Mouse (Mus musculus): ENCODE data around the gene Bax. TPM values are rescaled to one million over a fixed set of nuclear protein-coding genes. Genes with fewer than 3 reads are reported as not detected.
"Not testable (repeated sequence)": the region's sequence is repeated elsewhere in the genome, so short reads cannot be mapped to it uniquely, and the experiment has no call there.

Gene Bax
- total RNA-seq, 2 experiments from 2014 or later: 24.6 to 37.4 TPM

DNA sequence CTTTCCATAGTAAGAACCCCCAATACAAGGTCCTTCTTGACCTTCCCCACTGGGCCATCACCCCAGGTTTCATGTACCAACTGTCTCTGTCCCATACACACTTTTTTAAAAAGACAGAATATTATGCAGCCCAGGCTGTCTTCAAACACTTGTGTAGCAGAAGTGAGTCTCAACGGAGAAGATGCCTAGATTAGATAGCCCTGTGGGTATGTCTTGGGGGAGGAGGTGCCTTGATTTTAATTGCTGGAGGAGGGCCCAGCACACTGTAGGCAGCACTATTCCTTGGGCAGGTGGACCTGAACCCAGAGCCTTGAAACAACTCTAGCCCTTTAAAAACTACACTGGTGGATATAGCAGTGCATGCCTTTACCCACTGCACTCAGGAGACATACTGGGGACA, 15.5 kb upstream of the Bax start:
- no peak for ATAC-seq (ENCODE audit: poor library complexity, severe bottlenecking)

DNA sequence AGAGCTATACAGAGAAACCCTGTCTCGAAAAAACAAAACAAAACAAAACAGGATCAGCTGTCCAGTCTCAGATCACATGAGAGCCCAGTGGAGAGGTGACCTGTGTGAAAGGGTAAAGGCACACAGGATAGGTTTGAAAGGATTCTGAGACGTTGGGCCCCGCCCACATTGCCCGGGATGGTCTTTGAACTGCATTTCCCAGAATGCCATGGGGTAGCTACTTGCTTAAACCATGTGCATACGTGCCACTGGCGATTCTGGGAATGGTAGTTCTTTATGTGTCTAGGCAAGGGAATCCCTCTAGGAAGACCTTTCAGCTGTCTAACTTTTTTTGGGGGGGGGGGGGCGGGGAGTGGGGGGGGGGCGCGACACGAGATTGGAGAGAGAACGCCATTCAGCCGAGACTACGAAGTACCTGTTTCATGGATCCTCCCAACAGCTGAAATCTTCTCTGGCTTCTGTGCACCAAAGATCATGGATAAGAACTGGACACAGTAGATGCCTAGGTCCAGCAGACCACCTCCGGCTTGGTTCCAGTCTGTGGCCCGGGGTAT, 14.8 kb upstream of the Bax start, which contains the start of gene Tulp2:
Gene Tulp2 (plus strand): TSS at position 504 of the 554 bp plus-strand sequence.
- ATAC-seq (ENCODE audit: poor library complexity, severe bottlenecking): peak; percentile 87

DNA sequence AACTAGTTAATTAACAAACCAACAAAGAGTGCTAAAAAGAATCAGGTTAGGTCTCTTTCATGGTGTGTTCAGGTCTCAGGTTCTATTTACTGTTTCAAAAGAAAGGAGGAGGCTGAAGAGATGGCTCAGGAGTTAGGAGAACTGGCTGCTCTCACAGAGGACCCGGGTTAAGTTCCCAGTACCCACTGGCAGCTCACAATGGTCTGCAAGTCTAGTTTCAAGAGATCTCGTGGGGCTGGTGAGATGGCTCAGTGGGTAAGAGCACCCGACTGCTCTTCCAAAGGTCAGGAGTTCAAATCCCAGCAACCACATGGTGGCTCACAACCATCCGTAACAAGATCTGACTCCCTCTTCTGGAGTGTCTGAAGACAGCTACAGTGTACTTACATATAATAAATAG, 13.6 kb upstream of the Bax start:
- ATAC-seq (ENCODE audit: poor library complexity, severe bottlenecking): not testable (repeated sequence)

DNA sequence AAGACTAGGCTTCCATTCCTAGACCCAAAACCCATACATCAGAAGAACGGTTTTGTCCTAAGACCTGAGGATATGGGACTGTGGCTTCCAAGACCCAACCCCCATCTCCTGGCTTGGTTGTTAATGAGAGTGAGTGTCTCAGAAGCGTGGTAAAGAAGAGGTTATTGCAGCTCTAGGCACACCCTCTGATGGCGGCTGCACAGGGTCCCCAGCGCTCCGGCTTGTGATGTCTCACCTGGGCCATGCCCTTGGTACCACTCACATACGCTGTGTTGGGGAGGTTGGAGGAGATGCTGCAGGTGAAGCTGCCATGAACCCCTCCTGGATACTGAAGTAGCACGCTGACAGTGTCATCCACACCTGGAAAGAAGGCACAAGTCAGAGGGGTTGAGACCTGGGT, 12.1 kb upstream of the Bax start:
- ATAC-seq (ENCODE audit: poor library complexity, severe bottlenecking): no peak

DNA sequence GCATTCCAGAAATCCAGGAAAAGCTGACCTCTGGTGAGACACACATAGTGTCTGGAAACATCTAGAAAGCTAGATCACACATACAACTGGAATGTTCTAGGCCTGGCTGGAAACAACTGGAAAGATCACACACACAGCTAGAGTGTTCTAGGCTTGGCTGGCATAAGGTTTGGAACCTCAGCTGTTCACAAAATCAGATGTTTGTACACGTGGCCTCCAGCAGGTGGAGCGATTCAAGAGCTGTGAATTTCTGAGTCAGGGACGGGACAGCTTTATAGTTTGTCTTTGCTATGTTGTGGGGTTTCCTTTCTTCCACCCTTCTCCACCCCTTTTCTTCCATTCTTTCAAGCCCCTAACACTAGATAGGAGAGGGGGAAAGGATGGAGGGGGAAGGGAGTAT, 10.3 kb upstream of the Bax start:
- peak; percentile 73 for ATAC-seq (ENCODE audit: poor library complexity, severe bottlenecking)

DNA sequence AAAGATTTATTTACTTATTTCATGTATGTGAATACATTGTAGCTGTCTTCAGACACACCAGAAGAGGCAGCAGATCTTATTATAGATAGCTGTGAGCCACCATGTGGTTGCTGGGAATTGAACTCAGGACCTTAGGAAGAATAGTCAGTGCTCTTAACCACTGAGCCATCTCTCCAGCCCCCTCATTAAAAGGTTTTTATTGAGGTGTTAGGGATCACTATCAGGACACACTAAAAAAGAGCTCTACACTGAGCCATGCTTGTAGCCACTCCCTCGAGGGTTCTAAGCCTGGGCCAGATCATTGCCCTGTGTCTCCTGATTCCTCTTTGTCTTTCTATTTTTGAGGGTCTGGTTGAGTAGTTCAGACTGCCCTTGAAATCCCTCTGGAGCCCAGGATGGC, 9.8 kb upstream of the Bax start:
- ATAC-seq (ENCODE audit: poor library complexity, severe bottlenecking): no peak

DNA sequence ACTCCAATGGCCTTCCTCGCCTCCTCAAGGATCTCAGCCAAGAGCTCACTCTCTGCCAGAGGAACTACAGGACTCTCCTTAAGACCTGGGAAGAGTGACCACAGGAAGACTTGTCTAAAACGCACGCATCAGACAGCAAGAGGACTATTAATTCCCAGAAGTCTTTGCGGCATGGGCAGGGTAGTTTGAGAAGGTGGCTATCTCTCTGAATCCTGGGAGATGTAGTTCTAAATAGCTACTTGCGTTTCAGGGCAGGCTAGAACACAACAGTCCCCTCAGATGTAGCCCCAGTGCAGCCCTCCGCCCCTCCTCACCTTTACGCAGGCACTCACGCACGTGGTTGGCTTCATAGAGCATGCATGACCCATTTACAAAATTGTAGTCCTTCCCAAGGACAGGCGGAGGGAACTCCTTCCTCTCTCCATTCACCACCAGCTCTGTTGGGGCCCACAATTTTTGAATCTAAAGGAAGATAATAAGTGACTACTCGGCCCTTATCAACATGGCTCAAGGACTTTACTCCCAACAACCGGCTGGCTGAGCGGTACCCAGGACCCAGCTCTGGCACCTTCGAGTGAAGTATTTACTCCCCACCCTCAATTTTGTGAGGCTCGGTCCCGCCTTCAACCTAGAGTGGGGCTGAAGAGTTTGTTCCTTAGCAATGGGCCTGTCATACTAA, 8.7 kb upstream of the Bax start:
- no peak for ATAC-seq (ENCODE audit: poor library complexity, severe bottlenecking)

DNA sequence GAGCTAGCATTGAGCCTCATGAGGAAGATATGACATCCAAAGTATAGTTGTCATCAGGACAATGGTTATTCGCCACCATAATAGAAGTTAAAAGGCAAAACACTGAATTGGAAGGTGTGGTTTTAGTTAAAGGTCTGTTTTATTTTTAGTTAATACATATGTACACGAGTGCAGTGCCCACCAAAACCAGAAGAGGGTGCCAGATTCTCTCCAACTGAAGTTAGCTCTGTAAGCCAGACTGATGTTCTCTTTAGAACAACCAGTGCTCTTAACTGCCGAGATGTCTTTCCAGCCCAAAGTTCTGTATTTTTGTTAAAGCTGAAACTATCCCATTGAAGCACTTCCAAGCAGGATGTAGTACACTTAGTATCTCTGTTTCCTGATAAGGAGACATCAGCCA, 4.2 kb upstream of the Bax start:
- ATAC-seq (ENCODE audit: poor library complexity, severe bottlenecking): peak; percentile 62

DNA sequence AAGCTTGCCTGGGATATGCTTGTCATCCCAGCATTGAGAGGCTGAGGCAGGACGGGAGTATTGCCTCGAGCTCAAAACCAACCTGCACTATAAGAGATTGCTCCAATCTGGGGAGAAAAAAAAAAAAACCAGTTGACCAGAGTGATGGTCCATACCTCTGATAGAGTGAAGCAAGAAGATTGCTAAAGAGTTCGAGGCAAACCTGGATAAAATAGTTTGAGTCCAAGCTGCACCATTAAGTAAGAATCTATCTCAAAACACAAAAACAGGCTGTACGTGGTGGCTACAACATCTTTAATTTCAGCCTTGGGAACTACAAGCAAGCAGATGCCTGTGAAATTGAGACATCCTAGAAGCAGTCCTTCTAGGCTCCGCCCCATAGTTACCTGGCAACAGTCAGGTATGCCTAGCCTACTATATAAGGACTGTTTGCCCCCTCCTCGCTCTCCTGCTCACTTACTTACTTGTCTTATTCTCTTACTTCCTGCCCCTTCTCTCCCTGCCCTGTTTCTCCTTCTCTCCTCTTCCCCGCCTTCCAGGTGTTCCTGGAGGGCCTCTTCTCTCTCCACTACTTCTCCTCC, 482 bp upstream of the Bax start:
- ATAC-seq (ENCODE audit: poor library complexity, severe bottlenecking): peak; percentile 22; the same call in 1 of the 2 replicates

DNA sequence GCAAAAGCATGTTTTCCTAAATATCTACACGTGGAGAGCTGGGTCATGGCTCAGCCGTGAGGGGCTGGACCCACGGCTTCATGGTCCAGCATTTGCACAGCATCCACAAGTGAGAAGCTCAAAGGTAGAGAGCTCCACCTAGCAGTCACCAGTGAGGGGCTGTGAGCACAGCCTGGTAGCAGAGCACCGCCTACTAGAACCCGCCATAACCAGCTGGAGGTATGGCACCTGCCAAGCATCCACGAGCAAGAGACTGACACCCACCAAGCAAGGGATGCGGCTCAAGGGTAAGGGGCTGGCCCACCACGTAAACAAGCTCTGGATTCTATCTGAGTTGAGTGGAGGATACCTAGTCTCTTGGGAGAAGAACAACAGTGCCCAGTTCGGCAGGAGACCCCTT, 1.1 kb downstream of the Bax start:
- no peak for ATAC-seq (ENCODE audit: poor library complexity, severe bottlenecking)

DNA sequence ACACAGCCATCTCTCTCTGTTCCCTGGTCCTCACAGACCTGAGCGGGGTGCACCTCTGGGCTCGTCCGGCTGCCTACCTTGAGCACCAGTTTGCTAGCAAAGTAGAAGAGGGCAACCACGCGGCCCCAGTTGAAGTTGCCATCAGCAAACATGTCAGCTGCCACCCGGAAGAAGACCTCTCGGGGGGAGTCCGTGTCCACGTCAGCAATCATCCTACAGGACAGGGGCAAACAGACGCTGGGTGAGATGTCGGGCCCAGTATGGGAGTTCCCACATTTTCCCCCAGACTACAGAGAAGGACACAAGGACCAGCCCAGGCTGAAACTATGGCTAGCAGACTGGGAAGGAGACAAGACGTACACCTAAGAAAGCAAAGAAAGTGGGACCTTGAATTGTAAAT, 1.6 kb downstream of the Bax start:
- no peak for ATAC-seq (ENCODE audit: poor library complexity, severe bottlenecking)

DNA sequence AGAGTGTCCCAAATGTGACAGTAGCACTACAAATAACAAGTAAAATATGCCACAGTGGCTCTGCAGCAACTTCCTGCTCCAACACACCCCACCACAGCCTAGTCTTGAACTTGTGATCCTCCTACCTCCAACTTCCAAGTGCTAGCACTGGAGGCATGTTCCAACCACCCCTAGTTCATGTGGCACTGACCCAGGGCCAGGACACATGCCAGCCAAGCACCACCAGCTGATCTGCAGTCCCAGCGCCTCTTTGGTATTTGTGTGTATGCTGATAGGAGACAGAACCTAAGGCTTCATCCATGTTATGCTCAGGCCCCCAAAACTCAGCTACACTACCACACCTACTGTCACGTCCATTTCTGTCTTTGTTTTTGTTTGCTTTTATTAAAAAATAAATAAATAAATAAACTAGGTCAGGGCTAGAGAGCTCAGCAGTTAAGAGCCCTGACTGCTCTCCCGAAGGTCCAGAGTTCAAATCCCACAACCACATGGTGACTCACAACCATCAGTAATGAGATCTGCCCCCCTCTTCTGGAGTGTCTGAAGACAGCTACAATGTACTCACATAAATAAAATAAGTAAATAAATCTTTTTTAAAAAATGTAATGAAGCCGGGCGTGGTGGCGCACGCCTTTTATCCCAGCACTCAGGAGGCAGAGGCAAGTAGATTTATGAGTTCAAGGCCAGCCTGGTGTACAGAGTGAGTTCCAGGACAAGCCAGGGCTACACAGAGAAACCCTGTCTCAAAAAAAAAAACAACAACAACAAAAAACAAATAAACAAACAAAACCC, 2.5 kb downstream of the Bax start:
- no peak for ATAC-seq (ENCODE audit: poor library complexity, severe bottlenecking)

DNA sequence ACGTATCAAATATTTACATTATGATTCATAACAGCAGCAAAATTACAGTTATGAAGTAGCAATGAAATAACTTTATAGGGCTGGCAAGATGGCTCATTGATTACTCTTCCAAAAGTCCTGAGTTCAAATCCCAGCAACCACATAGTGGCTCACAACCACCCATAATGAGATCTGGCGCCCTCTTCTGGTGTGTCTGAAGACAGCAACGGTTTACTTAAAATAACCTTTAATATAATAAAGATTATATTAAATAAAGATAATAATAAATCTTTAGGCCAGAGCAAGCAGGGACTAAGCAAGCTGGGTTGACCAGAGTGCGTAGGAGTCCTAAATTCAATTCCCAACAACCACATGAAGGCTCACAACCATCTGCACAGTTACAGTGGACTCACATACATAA, 3.8 kb downstream of the Bax start:
- not testable (repeated sequence) for ATAC-seq (ENCODE audit: poor library complexity, severe bottlenecking)

DNA sequence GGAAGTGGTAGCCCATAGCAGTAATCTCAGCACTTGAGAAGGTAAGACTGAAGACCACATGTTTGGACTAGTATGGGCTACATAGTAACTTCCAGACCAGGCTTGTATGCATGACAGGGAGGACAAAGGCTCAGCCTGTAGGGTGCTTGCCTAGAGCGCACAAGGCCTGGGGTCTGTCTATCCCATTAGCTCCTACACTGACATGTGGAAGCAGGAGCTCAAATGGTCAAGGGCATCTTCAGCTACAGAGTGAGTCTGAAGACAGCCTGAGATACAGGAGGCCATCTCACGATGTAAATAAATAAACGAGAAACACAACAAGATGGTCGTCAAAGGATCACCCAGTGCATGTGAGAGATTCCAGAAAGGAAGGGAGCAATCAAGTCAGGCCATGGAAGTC, 4.4 kb downstream of the Bax start:
- ATAC-seq (ENCODE audit: poor library complexity, severe bottlenecking): no peak

DNA sequence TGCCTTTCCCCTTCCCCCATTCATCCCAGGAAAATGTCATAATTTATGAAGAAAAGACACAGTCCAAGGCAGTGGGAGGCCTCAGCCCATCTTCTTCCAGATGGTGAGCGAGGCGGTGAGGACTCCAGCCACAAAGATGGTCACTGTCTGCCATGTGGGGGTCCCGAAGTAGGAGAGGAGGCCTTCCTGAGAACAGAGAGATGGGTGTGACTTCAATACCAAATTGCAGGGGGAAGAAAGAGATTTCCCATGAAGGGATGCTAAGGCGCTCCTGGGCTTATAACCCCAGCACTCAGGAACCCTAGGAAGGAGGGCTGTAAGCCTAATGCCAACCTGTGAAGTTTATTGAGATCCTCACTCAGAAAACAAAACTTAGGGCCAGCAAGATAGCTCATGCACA, 4.9 kb downstream of the Bax start:
- ATAC-seq (ENCODE audit: poor library complexity, severe bottlenecking): no peak

DNA sequence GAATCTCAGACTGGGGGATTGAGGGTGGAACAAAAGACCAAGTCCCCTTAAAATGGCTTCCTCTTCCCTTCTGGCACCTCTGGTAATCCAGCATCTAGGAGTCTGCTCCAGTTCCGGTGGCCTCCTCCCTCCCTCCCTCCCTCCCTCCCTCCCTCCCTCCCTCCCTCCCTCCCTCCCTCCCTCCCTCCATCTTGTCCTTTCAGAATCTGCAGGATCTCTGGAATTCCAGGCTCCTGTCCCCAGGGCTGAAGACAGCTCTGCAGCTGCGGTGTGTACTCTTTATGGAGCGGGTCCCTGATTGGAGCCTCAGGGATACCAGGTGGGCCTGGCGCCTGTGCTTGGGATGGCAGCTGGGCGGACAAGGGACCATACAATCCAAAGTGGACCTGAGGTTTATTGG, 5.4 kb downstream of the Bax start:
- ATAC-seq (ENCODE audit: poor library complexity, severe bottlenecking): no peak

DNA sequence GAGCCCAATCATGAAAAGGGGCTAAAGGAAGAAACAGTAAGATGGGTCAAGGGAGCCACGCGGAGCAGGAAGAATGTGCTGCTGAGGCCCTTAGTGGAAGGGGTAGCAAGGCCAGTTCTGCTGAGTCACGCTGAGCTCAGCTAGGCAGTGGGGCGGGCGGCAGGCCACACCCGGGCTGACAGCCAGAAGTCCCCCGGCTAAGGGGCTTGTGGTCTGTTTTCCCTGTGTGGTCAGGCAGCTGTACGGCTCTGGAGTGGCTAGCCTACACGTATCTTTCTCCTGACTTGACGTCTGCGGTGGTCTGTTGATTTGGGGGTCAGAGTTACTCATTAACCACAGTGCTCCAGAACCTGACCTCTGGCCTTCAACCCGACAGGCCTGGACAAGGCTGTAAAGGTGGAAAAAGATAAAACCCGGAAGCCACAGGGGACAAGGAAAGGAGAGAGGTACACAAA, 5.8 kb downstream of the Bax start:
- peak; percentile 51 for ATAC-seq (ENCODE audit: poor library complexity, severe bottlenecking)

DNA sequence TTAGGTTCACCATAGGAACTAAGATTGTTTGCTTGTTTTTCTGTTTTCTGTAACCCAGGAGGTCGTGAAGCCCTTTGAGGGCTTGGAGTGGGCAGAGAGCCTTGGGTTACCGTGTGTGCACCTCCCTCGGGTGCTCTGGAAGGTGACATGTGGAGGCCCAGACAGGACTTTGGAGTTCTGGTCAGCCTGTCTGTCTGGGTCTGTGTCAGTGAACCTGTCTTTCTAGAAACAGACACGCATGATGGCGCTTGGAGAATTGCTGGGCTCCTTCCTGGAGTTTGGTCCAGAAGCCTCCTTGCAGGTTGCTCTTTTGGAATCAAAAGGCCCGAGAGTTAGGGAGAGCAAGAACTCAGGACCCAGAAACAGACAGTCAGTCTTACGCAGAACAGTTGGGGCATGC, 6.3 kb downstream of the Bax start:
- no peak for ATAC-seq (ENCODE audit: poor library complexity, severe bottlenecking)

DNA sequence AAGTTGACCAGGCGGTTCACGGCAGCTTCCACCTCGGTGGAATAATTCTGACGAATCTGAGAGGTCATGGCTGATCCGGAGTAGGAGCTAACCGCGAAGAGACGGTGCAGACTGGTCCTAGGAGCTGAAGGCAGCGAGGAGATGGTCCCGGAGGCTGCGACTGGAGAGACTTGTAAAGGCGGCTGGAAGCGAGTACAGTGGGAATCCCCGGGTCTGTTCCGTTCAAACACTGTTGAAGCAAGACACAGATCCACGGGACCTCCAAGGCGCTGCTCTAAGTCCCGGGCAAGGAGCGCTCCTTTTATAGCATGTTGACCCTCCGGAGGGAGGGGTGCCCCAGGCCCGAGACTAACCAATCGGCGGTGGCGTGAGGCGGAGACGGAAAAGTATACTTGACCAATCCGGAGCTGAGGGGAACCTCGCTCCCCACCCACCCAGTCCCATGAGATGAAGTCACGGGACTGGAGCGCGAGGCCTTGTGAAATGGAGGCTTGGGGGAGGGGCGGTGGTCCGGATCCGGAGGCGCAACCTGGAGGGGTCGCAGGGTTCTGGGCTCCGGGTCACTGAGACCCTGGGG, 7.0 kb downstream of the Bax start, which contains the start of gene Ftl1:
Gene Ftl1 (minus strand): TSS at position 321 of the 577 bp plus-strand sequence.
- peak; percentile 83 for ATAC-seq (ENCODE audit: poor library complexity, severe bottlenecking)

DNA sequence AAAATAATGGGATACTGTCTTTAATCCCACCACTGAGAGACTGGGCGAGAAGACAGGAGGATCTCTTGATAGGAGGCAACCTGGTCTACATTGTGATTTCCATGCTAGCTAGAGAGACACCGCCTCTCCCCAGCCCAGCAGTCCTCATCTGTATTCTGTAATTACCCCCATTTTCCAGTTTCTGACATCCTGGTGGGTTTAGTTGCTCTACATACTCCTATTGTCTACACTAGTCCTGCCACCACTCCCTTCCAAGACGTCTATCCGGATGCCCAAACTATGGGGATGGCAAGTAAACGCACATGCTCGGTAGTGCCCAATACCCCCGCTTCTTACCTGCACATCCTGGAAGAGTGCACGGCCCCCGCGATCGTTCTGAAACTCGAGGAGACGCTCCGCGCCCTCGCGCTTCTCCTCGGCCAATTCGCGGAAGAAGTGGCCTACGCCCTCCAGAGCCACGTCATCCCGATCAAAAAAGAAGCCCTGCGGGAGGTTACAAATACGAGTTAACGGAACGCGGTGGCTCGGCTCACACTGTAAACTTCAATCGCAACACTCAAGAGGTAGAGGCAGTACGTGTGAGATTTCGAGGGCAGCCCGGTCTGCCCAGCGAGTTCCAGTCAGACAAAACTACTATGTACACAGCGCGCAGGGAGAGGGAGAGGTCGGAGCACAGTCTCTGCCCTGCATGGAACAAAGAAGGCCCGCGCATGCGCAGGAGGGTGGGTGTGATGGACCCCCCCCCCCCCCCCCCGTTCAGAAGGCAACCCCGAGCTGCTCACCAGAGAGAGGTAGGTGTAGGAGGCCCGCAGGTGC, 7.7 kb downstream of the Bax start:
- peak; percentile 30 for ATAC-seq (ENCODE audit: poor library complexity, severe bottlenecking)
